Mouse (Mus musculus) regulatory T cell (primary cell): ENCODE results near the gene Mrpl57.

Experiments used
- in situ Hi-C: fragments of 300-600 bp; cut with MboI, MseI; formaldehyde crosslinking; loops from one replicate; pipeline ENCODE4 v1.15.1; 2025; ENCODE audit warnings: high pct_unique_total_duplicates

Gene Mrpl57

DNA sequence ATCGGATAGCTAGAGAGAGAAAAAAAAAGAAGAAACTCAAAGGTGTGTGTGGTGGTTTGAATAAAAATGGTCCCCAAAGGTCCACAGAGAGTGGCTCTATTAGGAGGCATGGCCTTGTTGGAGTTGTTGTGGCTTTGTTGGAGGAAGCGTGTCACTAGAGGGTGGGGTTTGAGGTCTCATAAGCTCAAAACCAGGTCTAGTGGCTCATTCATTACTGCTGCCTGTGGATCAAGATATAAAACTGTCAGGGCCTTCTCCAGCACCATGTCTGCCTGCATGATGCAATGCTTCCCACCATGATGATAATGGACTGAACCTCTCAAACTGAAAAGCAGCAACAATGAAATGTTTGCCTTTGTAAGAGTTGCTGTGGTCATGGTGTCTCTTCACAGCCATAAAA is 32.6 kb downstream of the Mrpl57 start:
- in situ Hi-C loops: loop anchor here (10.0 kb wide), 1 partner anchor 954 kb away; no protein-coding TSS in a partner anchor

DNA sequence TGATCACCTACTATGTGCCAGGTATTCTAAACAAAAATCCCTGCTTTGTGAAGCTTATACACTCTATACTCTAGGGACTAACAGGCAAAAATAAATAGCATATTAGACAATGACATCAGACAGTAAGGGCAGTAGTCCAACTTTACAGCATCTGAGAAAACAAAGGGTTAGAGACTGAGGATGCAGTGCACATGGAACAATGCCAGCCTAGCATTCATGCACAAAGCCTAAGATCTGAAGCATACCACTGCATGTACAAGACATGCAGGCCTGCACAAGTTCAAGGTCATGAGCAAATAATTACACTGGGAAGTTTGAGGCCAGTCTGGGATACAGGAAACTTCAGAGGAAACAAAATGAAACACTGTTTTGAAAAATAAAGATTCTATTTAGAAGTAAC is 33.5 kb downstream of the Mrpl57 start:
- in situ Hi-C loops: loop anchor here (10.0 kb wide), 1 partner anchor 955 kb away; no protein-coding TSS in a partner anchor

DNA sequence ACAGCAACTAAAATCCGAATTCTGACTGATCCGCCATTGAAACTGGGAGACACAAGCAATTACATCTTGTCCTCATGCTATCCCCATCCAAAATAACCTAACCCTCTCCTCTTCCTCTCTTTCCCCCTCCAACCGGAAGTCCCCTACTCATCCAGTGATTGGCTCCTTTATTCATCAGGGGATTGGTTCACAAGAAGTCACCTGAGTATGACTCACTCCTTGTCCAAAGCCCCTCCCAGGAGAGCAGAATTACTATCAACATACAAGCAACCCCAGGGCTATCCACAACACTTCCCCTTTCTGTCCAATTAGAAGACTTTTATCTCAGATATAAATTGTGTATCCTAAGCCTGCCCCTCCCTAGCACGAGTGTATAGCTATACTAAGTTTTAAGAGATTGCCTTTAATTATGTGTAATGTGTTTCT is 36.0 kb downstream of the Mrpl57 start:
- in situ Hi-C loops: no loop called here

DNA sequence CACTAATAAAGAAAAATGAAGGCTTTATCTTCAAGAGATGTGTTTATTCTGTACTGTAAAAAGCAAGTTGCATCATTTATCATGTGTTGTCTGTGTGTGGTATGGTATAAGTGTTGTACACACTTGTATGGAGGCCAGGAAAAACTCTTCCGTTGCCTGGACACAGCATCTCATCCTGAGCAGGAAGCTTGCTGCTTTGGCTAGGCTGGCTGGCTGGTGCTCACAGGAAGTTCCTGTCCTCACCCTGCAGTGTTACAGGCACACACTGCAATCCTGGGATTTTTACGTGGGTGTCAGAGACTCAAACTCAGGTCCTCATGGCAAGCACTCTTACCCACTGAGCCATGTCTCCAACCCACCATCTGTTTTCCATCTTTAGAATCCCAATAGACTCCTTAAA is 37.1 kb downstream of the Mrpl57 start:
- in situ Hi-C loops: no loop called here

DNA sequence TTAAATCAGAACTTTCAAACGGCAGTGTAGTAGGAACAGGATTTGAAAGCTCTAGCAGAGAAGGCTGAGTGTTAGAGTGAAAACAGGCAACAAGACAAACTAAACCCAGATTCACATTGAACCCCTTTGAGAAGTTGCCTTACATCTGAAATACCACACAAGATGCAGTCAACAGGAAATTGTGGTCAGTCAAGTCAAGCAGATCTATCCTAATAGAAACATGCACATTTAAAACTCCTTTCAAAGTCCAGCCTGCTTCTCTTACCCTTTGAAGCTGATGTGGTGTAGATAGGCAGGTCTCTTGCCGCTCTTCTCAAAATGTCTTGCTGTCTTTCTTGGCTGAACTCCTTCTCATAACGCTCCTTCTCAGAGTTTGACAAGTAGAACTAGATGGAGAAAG is 39.2 kb downstream of the Mrpl57 start:
- in situ Hi-C loops: no loop called here

DNA sequence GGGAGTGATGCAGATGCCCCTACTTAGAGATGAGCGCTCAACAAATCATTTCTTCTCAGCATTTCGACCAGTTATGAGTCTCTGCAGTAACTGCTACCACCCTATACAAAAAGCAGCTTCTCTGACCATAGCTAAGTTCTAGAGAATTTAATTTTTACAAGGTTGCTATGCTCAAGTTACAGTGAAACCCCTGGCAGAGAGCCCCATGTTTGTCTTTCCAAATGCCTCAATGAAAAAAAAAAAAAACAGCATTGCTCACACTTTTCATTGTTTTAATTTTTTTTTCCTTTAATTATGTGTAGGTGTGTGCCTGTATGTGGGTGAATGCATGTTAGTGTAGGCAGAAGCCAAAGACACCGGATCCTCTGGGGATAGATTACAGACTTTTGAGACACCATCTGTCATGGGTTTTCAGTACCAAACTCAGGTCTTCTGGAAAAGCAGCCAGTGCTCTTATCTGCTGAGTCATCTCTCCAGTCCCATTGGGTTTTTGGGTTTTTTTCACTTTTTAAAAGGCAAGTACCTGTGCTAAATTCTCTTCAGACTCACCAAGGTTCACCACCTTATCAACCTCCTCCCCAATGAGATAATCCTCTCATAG is 40.7 kb downstream of the Mrpl57 start:
- in situ Hi-C loops: no loop called here

DNA sequence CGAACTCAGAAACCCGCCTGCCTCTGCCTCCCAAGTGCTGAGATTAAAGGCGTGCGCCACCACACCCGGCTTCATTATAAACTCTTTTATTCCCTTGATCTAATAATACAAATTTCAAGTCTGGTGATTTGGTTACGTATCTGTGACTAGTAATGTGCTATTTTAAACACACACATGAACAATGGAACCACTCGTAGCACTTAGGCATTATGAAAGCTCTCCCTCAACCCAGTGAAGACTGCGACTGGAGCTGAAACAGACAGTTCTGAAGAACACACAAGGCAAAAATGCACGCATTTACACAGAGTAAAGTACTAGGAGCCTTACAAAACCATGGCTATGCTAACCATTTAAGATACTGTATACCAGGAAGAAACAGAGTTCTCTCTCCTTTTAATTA is 51.9 kb downstream of the Mrpl57 start:
- in situ Hi-C loops: no loop called here
